Mouse (Mus musculus) liver, adult 2 months (tissue): ENCODE measurements around the gene Gm3448. TPM values are rescaled to one million over a fixed set of nuclear protein-coding genes. Genes with fewer than 3 reads are reported as not detected.
"Not testable (repeated sequence)": the region's sequence is repeated elsewhere in the genome, so short reads cannot be mapped to it uniquely, and the experiment has no call there.

Source experiments
- DNase-seq: peaks from one replicate; pipeline ENCODE4 v3.0.0-alpha.2; 2011; ENCODE audit warnings: low read depth, low spot score; ENCODE audit errors: extremely low read depth
- H3K27ac ChIP-seq: fragments of 200-500 bp; replicated peaks from 2 replicates; pipeline ENCODE4 v1.5.1; 2012; ENCODE audit warnings: low read depth, mild to moderate bottlenecking, control low read depth, inconsistent platforms, low read length; ENCODE audit not compliant: insufficient read depth
- H3K27me3 ChIP-seq: fragments of 200-500 bp; 2 replicates; pipeline ENCODE4 v1.6.1; 2012; ENCODE audit warnings: mild to moderate bottlenecking, moderate library complexity, low read length, inconsistent platforms; ENCODE audit not compliant: control insufficient read depth, insufficient read depth
- H3K36me3 ChIP-seq: fragments of 200-500 bp; 2 replicates; pipeline ENCODE4 v1.6.1; 2012; ENCODE audit warnings: low read length, inconsistent platforms; ENCODE audit not compliant: control insufficient read depth, insufficient read depth
- H3K4me1 ChIP-seq: fragments of 200-500 bp; 2 replicates; pipeline ENCODE4 v1.6.1; 2011; ENCODE audit warnings: low read length; ENCODE audit not compliant: control insufficient read depth, insufficient read depth
- H3K4me3 ChIP-seq: fragments of 200-500 bp; 2 replicates; pipeline ENCODE4 v1.5.1; 2011; ENCODE audit warnings: low read depth, mild to moderate bottlenecking, control low read depth, low read length, moderate library complexity; ENCODE audit not compliant: insufficient read depth
- H3K79me2 ChIP-seq: fragments of 200-500 bp; 2 replicates; pipeline ENCODE4 v1.6.1; 2012; ENCODE audit warnings: inconsistent platforms, mild to moderate bottlenecking, low read length, moderate library complexity; ENCODE audit not compliant: control insufficient read depth, insufficient read depth
- H3K9ac ChIP-seq: fragments of 200-500 bp; 2 replicates; pipeline ENCODE4 v1.6.1; 2012; ENCODE audit warnings: low read depth, mild to moderate bottlenecking, control low read depth, inconsistent platforms, low read length
- WGBS: fragments of 180-500 bp; shearing (Covaris S2); methylation state at CpG from one replicate; pipeline ENCODE4 v1.1.7; 2018; 5-methylcytosine and 5-hydroxymethylcytosine counted together
- polyA plus RNA-seq: library from polyadenylated mRNA; depleted of rRNA; stranded (reverse); fragments of >200 nt; gene quantifications from 2 replicates; pipeline ENCODE4 v1.2.3, GENCODE M21; 2012
- total RNA-seq: library from RNA; depleted of rRNA; stranded (reverse); fragments of >200 nt; gene quantifications from 2 replicates; pipeline ENCODE4 v1.2.3, GENCODE M21; 2014

Gene Gm3448
- total and polyA plus RNA-seq, 2 experiments = 0.61 to 3.9 TPM

- H3K4me3 ChIP-seq, DNase-seq, H3K9ac ChIP-seq, H3K4me1 ChIP-seq, H3K79me2 ChIP-seq, H3K36me3 ChIP-seq, H3K27me3 ChIP-seq, H3K27ac ChIP-seq: not testable (repeated sequence)
- no CpG with 5 or more reads among the region's 3 CpGs for WGBS
Measured at GRCm38 (mm10) chr17:15040455-15040854, 882 bp downstream of the Gm3448 start.

- not testable (repeated sequence) for H3K4me1 ChIP-seq, H3K36me3 ChIP-seq, H3K27me3 ChIP-seq, H3K9ac ChIP-seq, DNase-seq, H3K27ac ChIP-seq, H3K4me3 ChIP-seq, H3K79me2 ChIP-seq
- WGBS = no CpG with 5 or more reads among the region's 4 CpGs
Measured at GRCm38 (mm10) chr17:15031414-15031813, 9.9 kb downstream of the Gm3448 start.

- not testable (repeated sequence) for H3K27me3 ChIP-seq, DNase-seq, H3K9ac ChIP-seq, H3K27ac ChIP-seq, H3K4me1 ChIP-seq, H3K36me3 ChIP-seq, H3K4me3 ChIP-seq, H3K79me2 ChIP-seq
- no CpG with 5 or more reads among the region's 6 CpGs for WGBS
Measured at GRCm38 (mm10) chr17:15025513-15025912, 15.8 kb downstream of the Gm3448 start.

- H3K4me1 ChIP-seq, H3K4me3 ChIP-seq, DNase-seq, H3K79me2 ChIP-seq, H3K36me3 ChIP-seq, H3K27ac ChIP-seq, H3K27me3 ChIP-seq, H3K9ac ChIP-seq: not testable (repeated sequence)
- no CpG with 5 or more reads among the region's 48 CpGs for WGBS
Measured at GRCm38 (mm10) chr17:15024502-15025193, 16.7 kb downstream of the Gm3448 start.

- not testable (repeated sequence) for H3K4me1 ChIP-seq, H3K9ac ChIP-seq, H3K4me3 ChIP-seq, H3K27ac ChIP-seq, H3K36me3 ChIP-seq, DNase-seq, H3K79me2 ChIP-seq, H3K27me3 ChIP-seq
- WGBS = no CpG with 5 or more reads among the region's 97 CpGs
Measured at GRCm38 (mm10) chr17:15023878-15024492, 17.4 kb downstream of the Gm3448 start.

- H3K9ac ChIP-seq, H3K36me3 ChIP-seq, H3K27me3 ChIP-seq, H3K79me2 ChIP-seq, H3K4me1 ChIP-seq, H3K4me3 ChIP-seq: not testable (repeated sequence)
- peak overlapping the region; percentile 74 for H3K27ac ChIP-seq
- DNase-seq = peak; percentile 36
- 53% methylated on average over 3 of the region's 3 CpGs for WGBS
Measured at GRCm38 (mm10) chr17:15021503-15022220, 19.7 kb downstream of the Gm3448 start.

- not testable (repeated sequence) for H3K27me3 ChIP-seq, H3K4me1 ChIP-seq, H3K79me2 ChIP-seq, H3K36me3 ChIP-seq, H3K9ac ChIP-seq, DNase-seq, H3K27ac ChIP-seq, H3K4me3 ChIP-seq
- no CpG with 5 or more reads among the region's 60 CpGs for WGBS
Measured at GRCm38 (mm10) chr17:15009706-15010413, 31.5 kb downstream of the Gm3448 start, which contains the start of gene Gm3435. Gene Gm3435, plus strand, starts transcription at chr17:15010176.

GRCm38 (mm10) chr17:15009088-15009487, 32.2 kb downstream of the Gm3448 start:
- not testable (repeated sequence) for H3K79me2 ChIP-seq, H3K4me1 ChIP-seq, H3K9ac ChIP-seq, H3K27ac ChIP-seq, H3K27me3 ChIP-seq, H3K36me3 ChIP-seq, DNase-seq, H3K4me3 ChIP-seq
- no CpG with 5 or more reads among the region's 3 CpGs for WGBS
